Mouse (Mus musculus) limb, embryonic 13.5 days (tissue): ENCODE results near the gene Srp72. TPM values are rescaled to one million over a fixed set of nuclear protein-coding genes. Genes with fewer than 3 reads are reported as not detected.
A peak's percentile ranks its signal among the peaks of the same experiment; 100 is the strongest.

ENCODE experiments used
- ATAC-seq: fragments of 200-750 bp; cut with Nextera tagmentation; 2 replicates; pipeline ENCODE4 v1.8.0; 2017; ENCODE audit warnings: low read depth, moderate number of reproducible peaks, moderate TSS enrichment; ENCODE audit not compliant: low FRiP score
- H3K27ac ChIP-seq: fragments of 300-500 bp; sonication (generic); 2 replicates; pipeline ENCODE4 v1.5.1; 2015; ENCODE audit warnings: inconsistent platforms, mild to moderate bottlenecking, moderate library complexity
- H3K27me3 ChIP-seq: fragments of 300-500 bp; sonication (generic); 2 replicates; pipeline ENCODE4 v1.6.1; 2015; ENCODE audit warnings: mild to moderate bottlenecking, inconsistent platforms
- H3K36me3 ChIP-seq: fragments of 300-500 bp; sonication (generic); 2 replicates; pipeline ENCODE4 v1.6.1; 2015; ENCODE audit warnings: inconsistent platforms, mild to moderate bottlenecking, moderate library complexity
- H3K4me1 ChIP-seq: fragments of 300-500 bp; sonication (generic); 2 replicates; pipeline ENCODE4 v1.6.1; 2015; ENCODE audit warnings: inconsistent platforms
- H3K4me2 ChIP-seq: fragments of 300-500 bp; sonication (generic); replicated peaks from 2 replicates; pipeline ENCODE4 v1.6.1; 2015; ENCODE audit warnings: inconsistent platforms, mild to moderate bottlenecking, moderate library complexity
- H3K4me3 ChIP-seq: fragments of 300-500 bp; sonication (generic); 2 replicates; pipeline ENCODE4 v1.5.1; 2015; ENCODE audit warnings: moderate library complexity, mild to moderate bottlenecking, inconsistent platforms
- H3K9ac ChIP-seq: fragments of 300-500 bp; sonication (generic); 2 replicates; pipeline ENCODE4 v1.6.1; 2015; ENCODE audit warnings: mild to moderate bottlenecking, inconsistent platforms
- H3K9me3 ChIP-seq: fragments of 300-500 bp; sonication (generic); 2 replicates; pipeline ENCODE4 v1.6.1; 2016; ENCODE audit warnings: inconsistent platforms
- WGBS: fragments of 180-500 bp; shearing (Covaris S2); methylation state at CpG from one replicate; pipeline ENCODE4 v1.1.7; 2015; 5-methylcytosine and 5-hydroxymethylcytosine counted together
- polyA plus RNA-seq: library from polyadenylated mRNA; unstranded; fragments of >200 nt; fragmentation: Nextera tagmentation; extraction: Ambion mirVana; gene quantifications from 2 replicates; pipeline ENCODE4 v1.2.1, GENCODE M21; 2015

The Srp72 gene
- 115 and 121 TPM in 2 replicates for polyA plus RNA-seq

GRCm38 (mm10) chr5:76974554-76975285 is at the start of gene Srp72:
Gene Srp72 (plus strand): TSS chr5:76974683.
- peak; percentile 94 for ATAC-seq
- Histone ChIP-seq H3K4me3 (peak within 1 kb of the TSS; percentile 94), H3K9me3 (no peaks in the 10 kb centered on the region), H3K4me2 (peak within 1 kb of the TSS; percentile 89), H3K27me3 (no peaks in the 10 kb centered on the region), H3K36me3 (peaks cover 40% of the 10 kb centered on the region), H3K4me1 (peaks cover 19% of the 10 kb centered on the region), H3K9ac (peak within 1 kb of the TSS; percentile 90), H3K27ac (peak within 1 kb of the TSS; percentile 87)
- WGBS = under 1% methylated on average over 60 of the region's 60 CpGs

- H3K4me2 ChIP-seq = 0 out of 2 replicates have a peak overlapping the region, but pooled peaks have one; percentile 12
- no peak overlapping the region for H3K9ac ChIP-seq
- H3K27ac ChIP-seq = peak overlapping the region; percentile 44; the same call in 1 of the 2 replicates
- peaks cover 31% of the 10 kb centered on the region for H3K36me3 ChIP-seq
- H3K27me3 ChIP-seq = no peaks in the 10 kb centered on the region
- peaks cover 18% of the 10 kb centered on the region for H3K4me1 ChIP-seq
- no peak overlapping the region for H3K4me3 ChIP-seq
- H3K9me3 ChIP-seq = no peaks in the 10 kb centered on the region
- WGBS = 73% methylated on average over 16 of the region's 16 CpGs
- ATAC-seq = peak; percentile 59
Observed at GRCm38 (mm10) chr5:76928124-76928832, 46.2 kb upstream of the Srp72 start.

GRCm38 (mm10) chr5:76929180-76929877 is 45.2 kb upstream of the Srp72 start:
- Histone ChIP-seq H3K27me3 (no peaks in the 10 kb centered on the region), H3K4me2 (no peak overlapping the region), H3K9me3 (no peaks in the 10 kb centered on the region), H3K4me1 (peaks cover 18% of the 10 kb centered on the region), H3K36me3 (peaks cover 28% of the 10 kb centered on the region), H3K9ac (no peak overlapping the region), H3K4me3 (no peak overlapping the region), H3K27ac (no peak overlapping the region; the same call in 1 of the 2 replicates)
- WGBS = 74% methylated on average over 7 of the region's 7 CpGs
- no peak for ATAC-seq

GRCm38 (mm10) chr5:76939717-76940116 is 34.8 kb upstream of the Srp72 start:
- no peak for ATAC-seq

GRCm38 (mm10) chr5:76941975-76942374 is 32.5 kb upstream of the Srp72 start:
- 83% methylated on average over 4 of the region's 4 CpGs for WGBS
- peaks cover 14% of the 10 kb centered on the region for H3K4me1 ChIP-seq
- H3K36me3 ChIP-seq = peaks cover 21% of the 10 kb centered on the region
- H3K9me3 ChIP-seq = no peaks in the 10 kb centered on the region
- ATAC-seq = no peak
- H3K4me3 ChIP-seq = no peak overlapping the region
- H3K9ac ChIP-seq = no peak overlapping the region
- no peak overlapping the region for H3K27ac ChIP-seq
- H3K27me3 ChIP-seq = no peaks in the 10 kb centered on the region
- no peak overlapping the region for H3K4me2 ChIP-seq

More at GRCm38 (mm10) chr5:76939717-76940116, 34.8 kb upstream of the Srp72 start:
- Histone ChIP-seq H3K4me1 (peaks cover under 1% of the 10 kb centered on the region; the same call in 1 of the 2 replicates), H3K27ac (no peak overlapping the region), H3K9me3 (no peaks in the 10 kb centered on the region), H3K27me3 (no peaks in the 10 kb centered on the region), H3K4me3 (no peak overlapping the region), H3K9ac (no peak overlapping the region), H3K36me3 (peaks cover 14% of the 10 kb centered on the region), H3K4me2 (no peak overlapping the region)
- 94% methylated on average over 8 of the region's 8 CpGs for WGBS

- no peak overlapping the region for H3K4me3 ChIP-seq
- H3K9me3 ChIP-seq = no peaks in the 10 kb centered on the region
- no peak overlapping the region for H3K9ac ChIP-seq
- H3K36me3 ChIP-seq = peaks cover 21% of the 10 kb centered on the region
- H3K4me2 ChIP-seq = no peak overlapping the region
- WGBS = 77% methylated on average over 4 of the region's 4 CpGs
- H3K4me1 ChIP-seq = peaks cover 18% of the 10 kb centered on the region
- no peak overlapping the region for H3K27ac ChIP-seq
- H3K27me3 ChIP-seq = no peaks in the 10 kb centered on the region
- ATAC-seq = no peak
Observed at GRCm38 (mm10) chr5:76942505-76942904, 32.0 kb upstream of the Srp72 start.

- Histone ChIP-seq H3K36me3 (peaks cover 20% of the 10 kb centered on the region), H3K27me3 (no peaks in the 10 kb centered on the region), H3K27ac (no peak overlapping the region), H3K9me3 (no peaks in the 10 kb centered on the region), H3K9ac (no peak overlapping the region), H3K4me3 (no peak overlapping the region), H3K4me2 (no peak overlapping the region), H3K4me1 (peaks cover 27% of the 10 kb centered on the region)
- no peak for ATAC-seq
- WGBS = 38% methylated on average over 6 of the region's 6 CpGs
Observed at GRCm38 (mm10) chr5:76944965-76945677, 29.4 kb upstream of the Srp72 start.

GRCm38 (mm10) chr5:76945678-76946033 is 28.8 kb upstream of the Srp72 start:
- H3K27me3 ChIP-seq = no peaks in the 10 kb centered on the region
- peaks cover 30% of the 10 kb centered on the region for H3K4me1 ChIP-seq
- no peak overlapping the region for H3K4me3 ChIP-seq
- no peak overlapping the region for H3K9ac ChIP-seq
- H3K36me3 ChIP-seq = peaks cover 16% of the 10 kb centered on the region
- no peak for ATAC-seq
- H3K4me2 ChIP-seq = no peak overlapping the region
- no peak overlapping the region for H3K27ac ChIP-seq
- 63% methylated on average over 2 of the region's 2 CpGs for WGBS
- no peaks in the 10 kb centered on the region for H3K9me3 ChIP-seq

GRCm38 (mm10) chr5:76947142-76947541 is 27.3 kb upstream of the Srp72 start:
- 74% methylated on average over 4 of the region's 4 CpGs for WGBS
- ATAC-seq = no peak
- Histone ChIP-seq H3K9ac (no peak overlapping the region), H3K36me3 (peaks cover 14% of the 10 kb centered on the region; the same call in 1 of the 2 replicates), H3K27ac (no peak overlapping the region), H3K27me3 (no peaks in the 10 kb centered on the region), H3K4me2 (no peak overlapping the region), H3K9me3 (no peaks in the 10 kb centered on the region), H3K4me3 (no peak overlapping the region), H3K4me1 (peaks cover 30% of the 10 kb centered on the region)

GRCm38 (mm10) chr5:76947758-76948157 is 26.7 kb upstream of the Srp72 start:
- H3K4me2 ChIP-seq = no peak overlapping the region
- no peaks in the 10 kb centered on the region for H3K27me3 ChIP-seq
- H3K9ac ChIP-seq = no peak overlapping the region
- no peak overlapping the region for H3K4me3 ChIP-seq
- H3K36me3 ChIP-seq = peaks cover 14% of the 10 kb centered on the region; the same call in 1 of the 2 replicates
- H3K9me3 ChIP-seq = no peaks in the 10 kb centered on the region
- H3K4me1 ChIP-seq = peaks cover 36% of the 10 kb centered on the region
- ATAC-seq = no peak
- WGBS = 96% methylated on average over 4 of the region's 4 CpGs
- no peak overlapping the region for H3K27ac ChIP-seq

GRCm38 (mm10) chr5:76950343-76951105 is 24.0 kb upstream of the Srp72 start:
- peak overlapping the region; percentile 74 for H3K9ac ChIP-seq
- H3K9me3 ChIP-seq = no peaks in the 10 kb centered on the region
- peak overlapping the region; percentile 82 for H3K4me3 ChIP-seq
- no peaks in the 10 kb centered on the region for H3K27me3 ChIP-seq
- no peak for ATAC-seq
- peaks cover 54% of the 10 kb centered on the region for H3K4me1 ChIP-seq
- under 1% methylated on average over 24 of the region's 24 CpGs for WGBS
- peak overlapping the region; percentile 91 for H3K27ac ChIP-seq
- H3K36me3 ChIP-seq = peaks cover 25% of the 10 kb centered on the region
- H3K4me2 ChIP-seq = peak overlapping the region; percentile 88
